Mouse (Mus musculus) C2C12 (cell line): ENCODE data around the gene Dock4.

Experiments
- CTCF ChIP-seq: IDR thresholded peaks from one replicate; pipeline ENCODE4 v1.5.1; 2011; ENCODE audit not compliant: control insufficient read depth, insufficient read depth, insufficient read length
- FOSL1 ChIP-seq: IDR thresholded peaks from one replicate; pipeline ENCODE4 v1.8.0; 2011; ENCODE audit warnings: mild to moderate bottlenecking, low read length; ENCODE audit not compliant: poor library complexity, insufficient read depth, severe bottlenecking
- MAX ChIP-seq: IDR thresholded peaks from one replicate; pipeline ENCODE4 v1.6.1; 2011; ENCODE audit warnings: mild to moderate bottlenecking, control low read depth
- MYOD1 ChIP-seq: IDR thresholded peaks from one replicate; pipeline ENCODE4 v1.6.1; 2011; ENCODE audit warnings: low read depth; ENCODE audit not compliant: control insufficient read depth, insufficient read length
- USF1 ChIP-seq: IDR thresholded peaks from one replicate; pipeline ENCODE4 v1.6.1; 2011; ENCODE audit warnings: low read depth, mild to moderate bottlenecking, control low read depth, moderate library complexity

- TF ChIP-seq MYOD1 (no peak), CTCF (no peak), USF1 (no peak), MAX (no peak), FOSL1 (no peak)
Measured at GRCm38 (mm10) chr12:40759281-40759680, 313.5 kb downstream of the Dock4 start.
